Mouse (Mus musculus) G1E (cell line): ENCODE measurements around the gene Fosl2.

Experiments
- CTCF ChIP-seq: IDR thresholded peaks from 2 replicates; pipeline ENCODE4 v1.5.1; 2012; ENCODE audit warnings: low read depth, low read length, inconsistent platforms, mixed read lengths
- GATA1 ChIP-seq: IDR thresholded peaks from 2 replicates; pipeline ENCODE4 v1.6.1; 2012; ENCODE audit warnings: borderline replicate concordance, low read length, inconsistent platforms, mixed read lengths

DNA sequence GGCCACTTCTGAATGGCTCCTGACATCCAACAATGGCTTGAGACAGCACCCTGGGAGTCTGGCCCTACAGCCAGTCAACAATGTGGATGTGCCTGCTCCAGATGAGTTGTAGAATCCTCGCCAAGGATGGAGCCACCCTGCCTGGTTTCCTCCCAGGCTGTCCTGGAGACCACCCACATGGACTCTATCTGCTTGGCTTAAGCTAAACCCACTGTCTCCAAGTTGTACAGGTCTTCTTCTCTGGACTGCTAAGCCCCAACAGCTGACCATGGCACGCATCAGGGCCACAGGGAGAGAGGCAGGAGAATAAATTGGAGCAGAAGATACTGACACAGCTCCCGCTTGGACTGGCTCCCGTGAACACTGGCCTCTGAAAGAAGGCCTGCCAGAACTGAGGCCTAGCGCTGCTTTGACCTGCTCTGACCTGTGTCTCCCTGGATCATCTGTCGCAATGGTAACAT is 32.6 kb upstream of the Fosl2 start:
- no peak for TF ChIP-seq CTCF
- no peak for TF ChIP-seq GATA1
